Mouse (Mus musculus) lung, postnatal 0 days (tissue): ENCODE measurements at regions not wholly inside any gene's neighbourhood (a gene's known extent, or its start where the extent isn't known, plus 50 kb on each side); places are given as distances from the start of the nearest gene placed in this dataset.
"Not testable (repeated sequence)": the region's sequence is repeated elsewhere in the genome, so short reads cannot be mapped to it uniquely, and the experiment has no call there.

ENCODE experiments used
- ATAC-seq: fragments of 200-750 bp; cut with Nextera tagmentation; 2 replicates; pipeline ENCODE4 v1.8.0; 2017; ENCODE audit warnings: moderate library complexity
- DNase-seq: peaks from one replicate; pipeline ENCODE4 v3.0.0-alpha.2; 2016; ENCODE audit warnings: low spot score
- H3K27ac ChIP-seq: fragments of 300-500 bp; sonication (generic); 2 replicates; pipeline ENCODE4 v1.5.1; 2014; ENCODE audit warnings: antibody characterized with exemption, mild to moderate bottlenecking, low read length, mixed read lengths
- H3K27me3 ChIP-seq: fragments of 300-500 bp; sonication (generic); replicated peaks from 2 replicates; pipeline ENCODE4 v1.6.1; 2014; ENCODE audit warnings: low read length, mixed read lengths; ENCODE audit not compliant: insufficient read depth
- H3K36me3 ChIP-seq: fragments of 300-500 bp; sonication (generic); 2 replicates; pipeline ENCODE4 v1.6.1; 2014; ENCODE audit warnings: low read length, mixed read lengths; ENCODE audit not compliant: insufficient read depth
- H3K4me1 ChIP-seq: fragments of 300-500 bp; sonication (generic); 2 replicates; pipeline ENCODE4 v1.6.1; 2014; ENCODE audit warnings: antibody characterized with exemption, low read depth, low read length, mixed read lengths; ENCODE audit not compliant: insufficient read depth
- H3K4me2 ChIP-seq: fragments of 300-500 bp; sonication (generic); replicated peaks from 2 replicates; pipeline ENCODE4 v1.6.1; 2014; ENCODE audit warnings: low read depth, mild to moderate bottlenecking, low read length, moderate library complexity, mixed read lengths
- H3K4me3 ChIP-seq: fragments of 300-500 bp; sonication (generic); 2 replicates; pipeline ENCODE4 v1.5.1; 2014; ENCODE audit warnings: low read depth, low read length
- H3K9ac ChIP-seq: fragments of 300-500 bp; sonication (generic); replicated peaks from 2 replicates; pipeline ENCODE4 v1.6.1; 2014; ENCODE audit warnings: low read depth, mild to moderate bottlenecking
- H3K9me3 ChIP-seq: fragments of 300-500 bp; sonication (generic); 2 replicates; pipeline ENCODE4 v1.6.1; 2016; ENCODE audit warnings: low read length, mixed read lengths
- CTCF ChIP-seq: IDR thresholded peaks from 2 replicates; pipeline ENCODE4 v1.5.1; 2016; ENCODE audit warnings: antibody characterized with exemption, mild to moderate bottlenecking
- EP300 ChIP-seq: IDR thresholded peaks from 2 replicates; pipeline ENCODE4 v1.6.1; 2016; ENCODE audit warnings: antibody characterized with exemption, mild to moderate bottlenecking, control low read depth
- WGBS: fragments of 180-500 bp; shearing (Covaris S2); extraction: QIAGEN DNeasy Blood & Tissue Kit; methylation state at CpG from one replicate; pipeline ENCODE4 v1.1.7; 2014; 5-methylcytosine and 5-hydroxymethylcytosine counted together

DNA sequence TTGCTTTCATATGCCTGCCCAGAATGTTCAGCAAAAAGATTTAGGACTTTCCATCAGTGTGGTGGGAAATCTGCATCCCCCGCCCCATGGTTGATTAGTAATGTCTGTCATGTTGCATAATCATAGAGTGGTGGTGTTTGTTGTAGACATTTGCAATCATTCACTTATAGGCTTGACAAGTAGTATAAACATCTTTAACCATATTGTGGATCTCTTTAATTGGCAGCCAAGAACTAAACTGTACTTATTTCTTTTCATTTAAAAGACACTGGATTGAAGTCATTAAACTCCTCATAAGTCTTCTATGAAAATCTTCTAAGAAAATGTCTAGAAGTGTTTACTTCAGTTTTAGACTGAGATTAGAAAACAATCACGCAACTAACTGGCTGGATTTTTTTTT, 646.0 kb upstream of the Ptbp2 start:
- WGBS = 29% methylated on average over 2 of the region's 2 CpGs
- no peak overlapping the region for H3K9ac ChIP-seq
- H3K4me1 ChIP-seq = no peaks in the 10 kb centered on the region
- TF ChIP-seq CTCF (no peak), EP300 (no peak)
- DNase-seq = peak; percentile 16
- no peaks in the 10 kb centered on the region for H3K9me3 ChIP-seq
- H3K4me3 ChIP-seq = no peak overlapping the region
- H3K4me2 ChIP-seq = no peak overlapping the region
- no peak overlapping the region for H3K27ac ChIP-seq
- no peak for ATAC-seq
- H3K27me3 ChIP-seq = no peaks in the 10 kb centered on the region
- H3K36me3 ChIP-seq = no peaks in the 10 kb centered on the region

DNA sequence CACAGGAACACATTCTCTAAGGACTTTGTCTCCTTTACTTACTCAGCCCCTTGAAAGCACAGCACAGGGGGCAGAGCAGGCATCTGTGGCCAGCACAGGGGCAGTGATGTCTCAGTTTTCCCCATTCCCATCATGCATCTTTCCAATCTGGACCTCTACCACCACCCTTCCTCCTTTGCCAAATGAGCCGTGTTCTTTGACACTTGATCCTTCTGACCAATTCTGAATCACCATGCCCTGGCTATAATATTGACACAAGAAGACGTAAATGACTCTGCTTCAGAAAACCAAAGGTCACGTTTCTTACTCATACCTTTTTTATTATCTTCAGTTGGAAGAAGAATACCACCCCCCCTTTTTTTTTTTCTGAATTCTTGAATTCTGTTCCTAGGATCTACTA, 632.4 kb upstream of the Ptbp2 start:
- no peak overlapping the region for H3K4me3 ChIP-seq
- TF ChIP-seq CTCF = no peak
- TF ChIP-seq EP300 = no peak
- 78% methylated on average over 3 of the region's 3 CpGs for WGBS

DNA sequence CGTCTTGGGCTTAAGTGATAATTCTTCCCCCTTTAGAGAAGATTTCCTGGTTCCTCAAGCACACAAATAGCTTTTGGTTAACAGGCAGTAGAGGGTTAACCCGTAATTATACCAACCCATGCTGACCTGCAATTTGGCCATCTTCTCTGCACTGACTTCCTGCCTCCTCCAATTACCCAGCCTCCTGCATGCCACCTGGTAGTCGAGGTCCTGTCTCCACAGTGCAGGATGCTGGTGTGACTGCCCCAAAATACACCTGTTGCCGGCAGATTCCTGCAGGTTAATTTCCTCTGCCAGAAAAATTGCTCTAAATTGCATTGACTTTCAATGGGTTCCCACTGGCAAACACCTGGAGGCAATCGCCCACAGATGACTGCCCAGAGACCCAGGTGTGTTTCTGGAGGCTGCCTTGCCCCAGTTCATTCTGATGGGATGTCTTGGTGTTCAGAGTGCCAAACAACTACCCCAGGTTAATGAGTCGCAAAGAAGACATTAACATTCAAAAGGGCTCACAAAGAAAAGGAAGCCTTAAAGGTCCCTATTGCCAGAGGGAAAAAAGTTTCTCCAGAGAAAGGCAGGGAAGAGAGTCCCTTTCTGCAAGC, 591.5 kb upstream of the Ptbp2 start:
- Histone ChIP-seq H3K27ac (no peak overlapping the region), H3K36me3 (no peaks in the 10 kb centered on the region), H3K4me3 (no peak overlapping the region), H3K9ac (no peak overlapping the region), H3K4me2 (no peak overlapping the region), H3K9me3 (no peaks in the 10 kb centered on the region), H3K4me1 (no peaks in the 10 kb centered on the region), H3K27me3 (no peaks in the 10 kb centered on the region)
- TF ChIP-seq EP300 = no peak
- no peak for TF ChIP-seq CTCF
- WGBS = 39% methylated on average over 6 of the region's 6 CpGs
- DNase-seq (no peak), ATAC-seq (no peak)

More for the DNA sequence above, 632.4 kb upstream of the Ptbp2 start:
- ATAC-seq = no peak
- no peak overlapping the region for H3K4me2 ChIP-seq
- H3K9ac ChIP-seq = no peak overlapping the region
- H3K9me3 ChIP-seq = no peaks in the 10 kb centered on the region
- no peaks in the 10 kb centered on the region for H3K27me3 ChIP-seq
- H3K27ac ChIP-seq = no peak overlapping the region
- H3K36me3 ChIP-seq = no peaks in the 10 kb centered on the region
- DNase-seq = no peak
- no peaks in the 10 kb centered on the region for H3K4me1 ChIP-seq

- ATAC-seq (no peak), DNase-seq (no peak)
- WGBS = 41% methylated on average over 4 of the region's 4 CpGs
- H3K27ac ChIP-seq = no peak overlapping the region
- H3K27me3 ChIP-seq = no peaks in the 10 kb centered on the region
- H3K9me3 ChIP-seq = no peaks in the 10 kb centered on the region
- no peaks in the 10 kb centered on the region for H3K4me1 ChIP-seq
- no peak overlapping the region for H3K9ac ChIP-seq
- no peaks in the 10 kb centered on the region for H3K36me3 ChIP-seq
- TF ChIP-seq CTCF = no peak
- no peak for TF ChIP-seq EP300
- H3K4me3 ChIP-seq = no peak overlapping the region
- no peak overlapping the region for H3K4me2 ChIP-seq
Measured at GRCm38 (mm10) chr3:120342747-120343377, 558.6 kb upstream of the Ptbp2 start.

DNA sequence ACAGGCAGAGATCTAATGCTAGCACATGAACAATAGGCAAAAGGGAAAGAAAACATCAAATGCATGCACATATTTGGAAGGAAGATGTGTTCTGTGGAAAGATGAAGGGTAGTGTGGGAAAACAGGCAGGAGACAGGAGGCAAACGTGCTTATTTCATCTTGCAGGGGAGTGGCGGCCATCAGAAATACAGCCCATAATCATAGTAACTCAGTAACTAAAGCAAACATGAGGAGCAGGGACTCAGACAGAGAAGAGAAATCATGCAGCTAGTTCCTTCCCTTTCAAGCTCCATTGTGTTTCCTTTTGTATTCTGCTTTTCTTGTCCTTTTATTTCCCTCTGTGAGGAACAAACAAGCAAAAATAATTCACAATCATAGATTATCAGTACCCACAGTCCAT, 557.6 kb upstream of the Ptbp2 start:
- H3K4me2 ChIP-seq = no peak overlapping the region
- WGBS = 29% methylated on average over 2 of the region's 2 CpGs

DNA sequence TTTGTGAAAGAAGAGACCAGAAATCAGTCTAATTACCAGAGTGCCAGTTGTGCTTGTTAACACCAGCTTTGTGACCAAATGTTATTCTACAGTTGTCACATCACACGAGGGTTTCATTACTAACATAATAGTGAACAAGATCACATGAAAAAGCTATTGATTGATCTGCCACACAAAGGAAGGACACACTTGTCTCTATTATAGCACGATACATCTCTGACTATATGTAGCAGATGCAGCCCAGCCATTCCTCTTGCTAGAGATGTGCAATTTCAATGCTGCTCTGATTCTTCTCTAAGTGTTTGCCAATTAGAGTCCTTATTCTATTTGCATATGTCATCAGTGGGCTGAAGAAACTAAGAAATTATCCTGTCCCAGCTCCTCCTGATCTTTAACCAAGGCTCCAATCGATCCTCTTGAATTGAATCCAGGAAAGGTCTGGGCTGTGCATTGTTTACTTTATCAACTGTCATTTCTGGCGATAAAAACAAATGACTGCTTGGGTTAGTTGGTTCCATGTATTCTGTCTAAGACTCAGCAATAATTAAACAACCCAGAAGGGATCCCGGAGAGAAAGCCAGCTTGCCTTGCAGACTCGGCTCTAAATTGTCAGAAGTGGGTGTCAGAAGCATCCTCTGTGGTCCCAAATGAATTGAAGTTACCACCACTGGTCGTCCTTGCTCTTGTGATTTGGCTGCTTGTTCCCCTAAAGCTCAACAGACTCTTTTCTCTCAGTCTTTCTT, 551.7 kb upstream of the Ptbp2 start:
- no peak overlapping the region for H3K4me3 ChIP-seq
- H3K9me3 ChIP-seq = no peaks in the 10 kb centered on the region
- no peak for DNase-seq
- H3K27me3 ChIP-seq = no peaks in the 10 kb centered on the region
- no peaks in the 10 kb centered on the region for H3K4me1 ChIP-seq
- no peaks in the 10 kb centered on the region for H3K36me3 ChIP-seq
- no peak overlapping the region for H3K27ac ChIP-seq
- 61% methylated on average over 7 of the region's 7 CpGs for WGBS
- no peak overlapping the region for H3K9ac ChIP-seq
- H3K4me2 ChIP-seq = no peak overlapping the region
- TF ChIP-seq EP300 (no peak), CTCF (no peak)
- no peak for ATAC-seq

More for the DNA sequence above, 557.6 kb upstream of the Ptbp2 start:
- Histone ChIP-seq H3K27ac (no peak overlapping the region), H3K27me3 (no peaks in the 10 kb centered on the region), H3K4me3 (no peak overlapping the region), H3K4me1 (no peaks in the 10 kb centered on the region), H3K36me3 (no peaks in the 10 kb centered on the region), H3K9ac (no peak overlapping the region), H3K9me3 (no peaks in the 10 kb centered on the region)
- ATAC-seq (no peak), DNase-seq (no peak)
- TF ChIP-seq EP300 (no peak), CTCF (no peak)

GRCm38 (mm10) chr3:120307042-120307441, 522.8 kb upstream of the Ptbp2 start:
- H3K27ac ChIP-seq, H3K4me3 ChIP-seq, H3K27me3 ChIP-seq, ATAC-seq, H3K9me3 ChIP-seq, DNase-seq, H3K4me2 ChIP-seq, H3K9ac ChIP-seq, H3K4me1 ChIP-seq, H3K36me3 ChIP-seq: not testable (repeated sequence)
- WGBS = 84% methylated on average over 3 of the region's 3 CpGs
